Mouse (Mus musculus) left cerebral cortex, postnatal 14 days (tissue): Measurements from ENCODE around the gene Slc5a4a. TPM values are rescaled to one million over a fixed set of nuclear protein-coding genes. Genes with fewer than 3 reads are reported as not detected.

Experiments used
- DNase-seq, 2 experiments: peaks; one replicate each; pipeline ENCODE4 v3.0.0; 2021 to 2022; ENCODE audit warnings: low spot score in 2 of 2, mixed read lengths in 1 of 2
- intact Hi-C: fragments of 180-260 bp; cut with DNase I; formaldehyde crosslinking; loops from one replicate; pipeline ENCODE4 v1.15.1; 2025
- long read RNA-seq, 2 experiments: library from polyadenylated mRNA; stranded (forward); transcript quantifications; one replicate each; pipeline ENCODE4 v2.0.0; 2021
- total RNA-seq, 2 experiments: library from RNA; stranded (reverse); gene quantifications; 2 replicates each; pipeline ENCODE4 v1.2.3; 2021

Gene Slc5a4a
- total RNA-seq: not detected
- long read RNA-seq, experiment 1, partial matches to known transcripts: 0 of 1 reads
- long read RNA-seq, experiment 1, other reads (novel, unspliced or antisense): 1 of 1 reads
- long read RNA-seq, experiment 2: 0 reads

GRCm38 (mm10) chr10:76147278-76147677 is at the start of gene Slc5a4a:
TSS of gene Slc5a4a (plus strand) at chr10:76147451.
- intact Hi-C loops: no loop called here
- DNase-seq: no peak

GRCm38 (mm10) chr10:76110861-76111260 is 36.4 kb upstream of the Slc5a4a start, which contains the start of gene Slc5a4b:
TSS of gene Slc5a4b (minus strand) at chr10:76110961.
- DNase-seq: no peak
- intact Hi-C loops: no loop called here

GRCm38 (mm10) chr10:76117966-76118365 is 29.3 kb upstream of the Slc5a4a start:
- DNase-seq: peak in 1 of 2 experiments; percentile 21
- intact Hi-C loops: no loop called here

DNA sequence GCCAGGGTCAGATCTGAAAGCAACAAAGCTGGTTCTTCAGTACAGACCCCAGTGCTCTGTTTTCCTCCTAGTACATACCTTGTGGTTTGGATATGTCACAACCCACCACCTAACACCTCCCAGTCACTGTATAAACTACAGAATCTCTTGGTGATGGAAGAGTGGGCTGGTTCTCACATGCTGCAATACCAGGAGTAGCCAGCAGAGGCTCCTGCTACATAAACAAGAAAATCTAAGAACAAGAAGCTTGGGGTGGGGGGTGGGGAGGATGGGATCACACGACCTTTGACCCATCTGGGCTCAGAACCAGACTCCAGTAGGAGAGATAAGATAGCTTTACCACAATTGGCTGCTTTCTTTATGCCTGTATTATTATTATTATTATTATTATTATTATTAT is 28.5 kb upstream of the Slc5a4a start:
- intact Hi-C loops: no loop called here
- peak; percentile 21 to 43 for DNase-seq

- no peak for DNase-seq
- intact Hi-C loops: no loop called here
These were observed 27.0 kb upstream of the Slc5a4a start for GRCm38 (mm10) chr10:76120124-76120711.

DNA sequence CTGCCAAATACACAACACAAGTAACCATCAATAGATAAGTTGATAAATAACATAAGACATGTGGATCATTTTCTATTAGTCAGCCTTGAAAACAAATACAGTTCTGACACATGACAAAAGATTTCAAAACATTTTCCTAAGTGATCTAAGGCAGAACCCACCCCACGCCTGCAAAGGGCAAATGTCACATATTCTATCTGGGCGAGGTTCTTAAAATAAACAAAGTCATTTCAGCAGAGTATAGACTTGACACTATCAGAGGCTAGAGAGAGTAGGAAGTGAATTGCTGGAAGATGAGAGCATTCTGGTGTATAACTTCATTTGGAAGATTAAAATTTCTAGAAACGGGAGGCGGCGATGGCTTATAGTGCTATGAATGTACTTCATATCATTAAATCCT is 25.8 kb upstream of the Slc5a4a start:
- intact Hi-C loops: no loop called here

GRCm38 (mm10) chr10:76132506-76132905 is 14.7 kb upstream of the Slc5a4a start:
- no peak for DNase-seq
- intact Hi-C loops: no loop called here

More for the DNA sequence above, 25.8 kb upstream of the Slc5a4a start:
- DNase-seq: no peak

GRCm38 (mm10) chr10:76136318-76136717 is 10.9 kb upstream of the Slc5a4a start:
- no peak for DNase-seq
- intact Hi-C loops: no loop called here

- DNase-seq: no peak
- intact Hi-C loops: no loop called here
These were observed 405 bp upstream of the Slc5a4a start for GRCm38 (mm10) chr10:76146846-76147245.

DNA sequence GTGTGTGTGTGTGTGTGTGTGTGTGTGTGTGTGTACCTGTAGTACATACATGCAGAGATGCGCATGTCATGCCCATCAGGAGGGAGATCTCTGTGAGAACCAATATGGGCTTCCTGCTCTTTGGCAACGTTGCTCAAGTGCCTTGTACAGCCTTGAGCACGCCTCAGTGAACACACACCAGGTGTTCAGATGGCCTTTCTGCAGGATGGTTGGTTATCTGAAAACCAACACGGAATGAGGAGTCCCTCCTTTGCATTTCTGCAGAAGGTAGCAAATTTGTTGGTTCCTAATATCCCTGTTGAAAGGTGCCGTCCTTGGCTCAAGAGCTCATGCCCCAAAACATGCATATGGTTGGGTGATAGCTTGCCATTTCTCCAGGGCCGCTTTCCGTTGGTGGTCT is 8.7 kb downstream of the Slc5a4a start:
- intact Hi-C loops: no loop called here
- DNase-seq: no peak

DNA sequence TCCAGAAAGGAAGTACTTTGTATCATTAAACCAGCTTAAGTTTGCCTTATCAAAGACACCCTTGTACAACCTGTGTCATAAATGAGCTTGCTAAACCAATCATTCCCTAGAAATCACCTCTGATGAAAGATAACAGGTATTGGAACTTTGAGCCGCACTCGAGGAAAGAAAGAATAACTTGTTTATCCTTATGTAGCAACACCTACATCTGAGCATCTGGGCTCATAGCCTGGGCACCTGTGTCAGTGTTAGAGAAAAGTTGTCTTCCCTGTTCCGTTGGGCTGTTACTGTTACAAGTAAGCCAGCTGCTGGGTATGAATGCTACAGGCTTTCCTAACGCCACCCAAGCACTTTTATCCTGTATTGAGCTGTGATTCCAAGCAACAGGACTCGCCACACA is 10.3 kb downstream of the Slc5a4a start:
- no peak for DNase-seq
- intact Hi-C loops: no loop called here

DNA sequence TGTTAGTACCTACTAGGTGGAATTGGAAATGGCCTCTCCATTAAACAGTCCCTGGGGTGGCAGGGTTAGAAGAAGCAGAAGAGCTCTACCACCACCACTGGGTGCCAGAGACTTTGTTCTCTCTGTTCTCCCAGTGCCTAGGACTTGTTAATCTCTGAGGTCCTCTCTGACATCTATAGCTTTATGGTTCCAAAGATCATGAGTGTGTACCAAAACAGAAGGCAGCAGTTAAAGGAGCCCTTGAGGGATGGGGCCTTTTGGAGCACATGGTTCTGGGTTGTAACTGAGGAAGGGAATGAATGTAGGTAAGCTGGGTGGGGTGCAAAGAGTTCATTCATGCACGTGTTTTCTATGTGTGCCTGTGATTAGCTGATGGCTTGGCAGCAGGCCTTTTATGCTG is 10.8 kb downstream of the Slc5a4a start:
- DNase-seq: no peak
- intact Hi-C loops: no loop called here

DNA sequence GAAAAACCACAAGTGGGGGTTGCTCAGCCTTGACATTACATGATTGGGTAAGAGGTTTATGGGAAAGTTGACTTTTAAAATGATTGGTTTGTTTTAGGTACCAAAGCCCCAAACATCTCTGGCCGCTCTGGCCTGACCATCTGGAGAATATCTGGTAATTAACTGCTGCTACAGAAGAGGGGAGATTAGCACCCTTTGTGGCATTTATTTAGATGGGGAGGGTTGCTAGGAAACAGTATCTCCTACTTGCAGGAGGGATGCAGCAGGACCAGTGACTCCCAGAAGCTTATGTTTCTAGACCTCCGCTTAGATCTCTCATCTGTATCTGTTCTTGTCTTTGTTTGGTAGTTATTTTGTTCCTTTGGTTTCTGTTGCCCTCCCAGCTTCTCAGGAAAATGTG is 27.6 kb downstream of the Slc5a4a start:
- DNase-seq: no peak
- intact Hi-C loops: loop anchor here (2.0 kb wide), 1 partner anchor 30 kb away; no protein-coding TSS in a partner anchor

- no peak for DNase-seq
- intact Hi-C loops: no loop called here
These were observed 38.0 kb downstream of the Slc5a4a start for GRCm38 (mm10) chr10:76185216-76185615.

GRCm38 (mm10) chr10:76188010-76188409 is 40.8 kb downstream of the Slc5a4a start:
- no peak for DNase-seq
- intact Hi-C loops: no loop called here

GRCm38 (mm10) chr10:76201416-76201815 is 54.2 kb downstream of the Slc5a4a start:
- no peak for DNase-seq
- intact Hi-C loops: loop anchor here (10.0 kb wide), 1 partner anchor 227 kb away; no protein-coding TSS in a partner anchor

DNA sequence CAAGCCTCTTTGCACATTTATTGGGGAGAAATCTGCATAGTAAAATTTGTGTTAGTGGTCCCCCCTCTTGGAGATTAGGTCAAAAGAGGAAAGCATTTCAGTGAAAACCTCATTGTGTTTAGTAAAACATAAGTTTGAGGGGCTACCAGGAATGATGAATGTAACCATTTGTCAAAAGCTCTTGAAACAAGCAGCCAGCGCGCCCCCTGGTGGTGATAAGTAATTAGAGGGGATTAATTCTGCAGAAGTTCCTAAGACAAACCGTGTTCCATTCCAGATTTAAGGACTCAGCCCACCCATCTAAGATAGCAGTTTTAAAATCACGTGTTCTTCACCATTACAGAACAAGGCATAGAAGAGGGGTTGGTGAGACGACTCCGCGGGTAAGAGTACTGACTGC is 54.7 kb downstream of the Slc5a4a start:
- intact Hi-C loops: loop anchor here (10.0 kb wide), 1 partner anchor 227 kb away; no protein-coding TSS in a partner anchor
- peak; percentile 82 to 88 for DNase-seq

- DNase-seq: peak; percentile 49 to 64
- intact Hi-C loops: loop anchor here (10.0 kb wide), 1 partner anchor 229 kb away; no protein-coding TSS in a partner anchor
These were observed 56.6 kb downstream of the Slc5a4a start for GRCm38 (mm10) chr10:76203798-76204283.

DNA sequence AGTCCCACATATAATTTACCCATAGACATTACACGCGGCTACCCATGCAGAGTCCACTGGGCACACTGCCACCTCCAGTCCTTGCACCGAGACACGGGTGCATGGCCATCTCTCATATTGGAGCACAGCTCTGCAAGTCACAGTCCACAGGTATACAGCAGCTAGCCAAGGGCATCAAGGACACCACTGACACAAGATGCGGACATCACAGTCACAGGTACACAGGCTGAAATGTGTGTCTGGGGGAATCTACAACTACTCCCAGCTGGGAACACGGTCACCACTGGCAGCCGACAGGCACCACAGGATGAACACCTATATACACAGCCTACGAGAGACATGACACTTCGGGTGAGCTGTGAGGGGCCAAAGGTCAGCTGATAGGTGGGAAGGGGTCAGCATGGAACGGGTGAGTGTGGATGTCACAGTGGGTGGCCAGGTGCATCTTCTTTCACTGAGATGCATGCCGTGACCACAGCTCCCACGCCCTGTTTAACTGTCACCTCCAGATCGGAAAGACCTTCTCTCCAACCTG is 60.1 kb downstream of the Slc5a4a start:
- intact Hi-C loops: loop anchor here (10.0 kb wide), 1 partner anchor 233 kb away; no protein-coding TSS in a partner anchor
- DNase-seq: no peak

DNA sequence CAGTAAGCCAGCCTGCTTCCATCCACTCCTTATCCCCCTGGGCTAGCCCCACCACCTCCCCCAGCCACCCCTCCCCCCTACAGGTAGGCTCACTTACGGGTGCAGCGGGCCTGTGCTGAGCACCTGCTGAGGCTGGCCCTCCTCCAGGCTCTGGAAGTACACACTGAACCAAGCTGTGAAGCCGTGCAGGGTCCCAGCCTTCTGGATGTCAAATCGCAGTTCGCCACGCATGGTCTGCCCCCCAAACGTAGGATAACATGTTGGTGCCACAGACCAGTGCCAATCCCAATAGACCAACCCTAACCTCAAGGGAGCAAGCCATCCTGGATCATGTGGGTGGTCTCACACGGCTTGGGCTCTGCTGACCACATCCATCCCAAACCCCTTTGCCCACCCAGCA is 62.0 kb downstream of the Slc5a4a start:
- DNase-seq: no peak
- intact Hi-C loops: loop anchor here (10.0 kb wide), 1 partner anchor 234 kb away; no protein-coding TSS in a partner anchor

DNA sequence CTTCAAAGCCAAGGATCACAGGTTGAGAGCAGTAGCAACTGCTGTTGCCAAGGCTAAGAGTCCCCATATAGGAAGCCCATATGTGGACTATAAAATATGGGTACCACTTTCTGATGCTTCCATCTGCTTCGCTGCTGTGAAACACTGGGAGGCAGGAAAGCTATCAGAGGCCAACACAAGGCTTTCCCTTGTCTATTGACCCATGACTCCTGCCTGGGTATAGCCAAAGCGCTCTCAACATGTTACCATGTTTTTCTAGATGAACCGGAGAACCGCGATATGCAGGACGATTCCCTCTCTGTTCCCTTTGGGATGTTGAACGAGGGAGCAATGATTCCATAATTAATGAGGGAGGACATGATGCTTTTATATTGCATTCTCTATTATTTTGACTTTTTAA is 63.6 kb downstream of the Slc5a4a start:
- intact Hi-C loops: no loop called here
- DNase-seq: no peak
